10 mouse cellular contexts compared by ENCODE assay signal in the genomic region with DNA sequence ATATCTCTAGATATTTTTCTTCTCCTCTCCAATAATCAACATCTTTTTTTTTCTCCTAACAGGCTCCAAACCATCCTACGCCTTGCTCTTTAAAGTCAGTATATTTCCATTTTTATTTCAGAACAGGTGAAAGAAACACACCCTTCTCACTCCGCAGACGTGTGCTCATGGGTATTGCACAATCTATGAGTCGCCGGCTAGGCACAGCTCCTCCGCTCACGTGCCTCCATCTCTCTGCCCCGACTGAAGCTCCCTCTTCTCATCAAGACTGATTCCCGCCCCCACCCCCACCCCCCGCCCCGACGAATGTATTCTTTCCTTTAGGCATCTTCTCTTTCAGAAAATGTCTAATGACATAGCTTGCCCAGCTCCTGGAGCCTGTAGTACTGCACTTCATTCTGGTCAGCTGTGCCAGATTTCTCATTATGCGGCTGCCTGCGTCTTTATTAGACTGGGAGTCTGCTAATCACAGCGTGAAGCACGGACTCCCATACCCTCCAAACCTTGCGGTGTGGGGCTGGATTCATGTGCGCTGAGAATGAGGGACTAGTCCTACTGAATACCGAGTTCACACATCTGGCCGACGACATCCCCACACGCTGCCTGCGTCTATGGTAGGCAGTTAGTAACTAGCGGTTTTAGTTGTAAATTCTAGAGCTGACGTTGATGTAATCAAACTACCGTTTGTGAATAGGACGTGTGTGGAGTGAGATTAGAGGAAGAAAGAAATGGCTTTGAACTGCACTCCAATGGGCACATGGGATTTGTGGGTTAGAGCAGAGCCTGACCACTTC.
A peak's percentile ranks its signal among the peaks of the same experiment; 100 is the strongest.
DNase-seq lines count a peak whose midpoint lies in the region; ATAC-seq and TF ChIP-seq lines count a peak whose summit lies in the region.
"Had no signal": no experiment of that assay in that cellular context is flagged by ENCODE, and none has a peak within 500 bp of the region (broad histone marks: within the 10 kb centered on the region; RNA-seq: fewer than 3 reads in every experiment).

No protein-coding gene starts in this region.

- H3K9me3 ChIP-seq in forebrain, embryonic 11.5 days (ENCODE audit: control insufficient read depth, low read length) = no peaks in the 10 kb centered on the region
- peaks cover 7% of the 10 kb centered on the region; the same call in 1 of the 2 replicates for H3K9me3 ChIP-seq in forebrain, embryonic 10.5 days
- H3K9me3 ChIP-seq in hindbrain, embryonic 14.5 days (ENCODE audit: control insufficient read depth, low read length) = 0 out of 2 replicates have a peak, but pooled peaks cover under 1% of the 10 kb centered on the region
- H3K9me3 ChIP-seq: liver, embryonic 15.5 days had no signal

- no peak for TF ChIP-seq CTCF in brain, embryonic 14.5 days (IDR thresholded peaks at IDR 0.05; ENCODE audit: borderline replicate concordance, extremely low read depth, insufficient read depth, insufficient read length)

- no peaks in the 10 kb centered on the region for H3K36me3 ChIP-seq in forebrain, embryonic 11.5 days (ENCODE audit: control insufficient read depth, insufficient read depth, low read length)
- no peaks in the 10 kb centered on the region for H3K36me3 ChIP-seq in forebrain, embryonic 10.5 days (replicated peaks)
- H3K36me3 ChIP-seq in hindbrain, embryonic 14.5 days (replicated peaks; ENCODE audit: control insufficient read depth, insufficient read depth) = no peaks in the 10 kb centered on the region
- H3K36me3 ChIP-seq: liver, embryonic 15.5 days had no signal

- no peaks in the 10 kb centered on the region for H3K4me1 ChIP-seq in forebrain, embryonic 11.5 days (replicated peaks; ENCODE audit: control insufficient read depth, insufficient read depth, low read length)
- peaks cover 11% of the 10 kb centered on the region for H3K4me1 ChIP-seq in forebrain, embryonic 10.5 days
- H3K4me1 ChIP-seq in hindbrain, embryonic 14.5 days (replicated peaks; ENCODE audit: control insufficient read depth, insufficient read depth, low read length) = no peaks in the 10 kb centered on the region
- H3K4me1 ChIP-seq: liver, embryonic 15.5 days had no signal

- H3K27me3 ChIP-seq in forebrain, embryonic 11.5 days (ENCODE audit: control insufficient read depth, insufficient read depth, low read length) = no peaks in the 10 kb centered on the region
- no peaks in the 10 kb centered on the region for H3K27me3 ChIP-seq in forebrain, embryonic 10.5 days (ENCODE audit: poor library complexity, severe bottlenecking)
- H3K27me3 ChIP-seq in hindbrain, embryonic 14.5 days (ENCODE audit: control insufficient read depth, insufficient read depth, low read length) = no peaks in the 10 kb centered on the region
- H3K27me3 ChIP-seq: liver, embryonic 15.5 days had no signal

- no peak overlapping the region for H3K27ac ChIP-seq in forebrain, embryonic 11.5 days (ENCODE audit: low read depth, low read length)
- H3K27ac ChIP-seq in forebrain, embryonic 10.5 days = no peak overlapping the region
- no peak overlapping the region for H3K27ac ChIP-seq in hindbrain, embryonic 14.5 days
- H3K27ac ChIP-seq: liver, embryonic 15.5 days had no signal

- ATAC-seq in forebrain, embryonic 11.5 days (replicated peaks; ENCODE audit: low FRiP score) = peak; percentile 61; the same call in 1 of the 2 replicates
- peak; percentile 40; the same call in 1 of the 2 replicates for ATAC-seq in hindbrain, embryonic 14.5 days (ENCODE audit: low FRiP score)
- peak; percentile 59 for ATAC-seq in megakaryocyte-erythroid progenitor cell, adult 5-6 weeks (replicated peaks; ENCODE audit: low FRiP score, low TSS enrichment, poor library complexity, severe bottlenecking)
- ATAC-seq in monocyte, adult 5-6 weeks (replicated peaks; ENCODE audit: insufficient number of reproducible peaks, low FRiP score, low TSS enrichment, poor library complexity, severe bottlenecking) = no peak
- ATAC-seq in cerebellum, adult (ENCODE audit: insufficient number of reproducible peaks, low FRiP score, low TSS enrichment) = no peak

- TF ChIP-seq POLR2A in brain, embryonic 14.5 days (IDR thresholded peaks at IDR 0.05; ENCODE audit: borderline replicate concordance, extremely low read depth, insufficient read depth, insufficient read length, poor library complexity, severe bottlenecking) = no peak

- DNase-seq in forebrain, embryonic 11.5 days (ENCODE audit: low spot score) = no peak
- DNase-seq in forebrain, embryonic 10.5 days (ENCODE audit: extremely low spot score, low spot score) = no peak
- peak; percentile 79 for DNase-seq in brain, embryonic 14.5 days (ENCODE audit: low read depth)
- DNase-seq in hindbrain, embryonic 14.5 days (ENCODE audit: low spot score) = peak; percentile 35
- no peak for DNase-seq in cerebellum, postnatal 36 days
- DNase-seq: kidney, adult 9 months had no signal

- whole genome bisulfite sequencing in forebrain, embryonic 11.5 days = 78% methylated on average over 27 of the region's 27 CpGs
- 82% methylated on average over 27 of the region's 27 CpGs for WGBS in forebrain, embryonic 10.5 days
- WGBS in hindbrain, embryonic 14.5 days = 45% methylated on average over 27 of the region's 27 CpGs

- H3K9ac ChIP-seq in forebrain, embryonic 11.5 days (ENCODE audit: low read length) = no peak overlapping the region
- peak overlapping the region; percentile 31; the same call in 1 of the 2 replicates for H3K9ac ChIP-seq in hindbrain, embryonic 14.5 days
- H3K9ac ChIP-seq: liver, embryonic 15.5 days had no signal

- no peak overlapping the region for H3K4me3 ChIP-seq in forebrain, embryonic 11.5 days (ENCODE audit: low read depth, low read length)
- no peak overlapping the region for H3K4me3 ChIP-seq in forebrain, embryonic 10.5 days
- H3K4me3 ChIP-seq in hindbrain, embryonic 14.5 days (replicated peaks; ENCODE audit: low read length) = no peak overlapping the region; the same call in 1 of the 2 replicates
- H3K4me3 ChIP-seq: liver, embryonic 15.5 days had no signal

- H3K4me2 ChIP-seq in forebrain, embryonic 11.5 days (ENCODE audit: low read depth, low read length, severe bottlenecking) = no peak overlapping the region
- peak overlapping the region; percentile 38 for H3K4me2 ChIP-seq in hindbrain, embryonic 14.5 days (replicated peaks)
- H3K4me2 ChIP-seq: liver, embryonic 15.5 days had no signal

Comparison
In these comparisons a context has a peak if more than half of its experiments do, and no peak if none do; other contexts are left out.
1. ATAC-seq: peak in forebrain, embryonic 11.5 days (single experiment), hindbrain, embryonic 14.5 days (single experiment) and megakaryocyte-erythroid progenitor cell, adult 5-6 weeks (single experiment); none in monocyte, adult 5-6 weeks (single experiment) and cerebellum, adult (single experiment).
2. DNase-seq: peak in brain, embryonic 14.5 days (single experiment) and hindbrain, embryonic 14.5 days (single experiment); none in forebrain, embryonic 11.5 days (single experiment), forebrain, embryonic 10.5 days (single experiment) and cerebellum, postnatal 36 days (0 of 2).